Mouse (Mus musculus) hindbrain, embryonic 11.5 days (tissue): ENCODE measurements around the gene Isca2. TPM values are rescaled to one million over a fixed set of nuclear protein-coding genes. Genes with fewer than 3 reads are reported as not detected.

Experiments used
- ATAC-seq: fragments of 200-750 bp; cut with Nextera tagmentation; 2 replicates; pipeline ENCODE4 v1.8.0; 2017; ENCODE audit warnings: mild to moderate bottlenecking, moderate TSS enrichment, moderate library complexity; ENCODE audit not compliant: low FRiP score
- DNase-seq: peaks from one replicate; pipeline ENCODE4 v3.0.0-alpha.2; 2015; ENCODE audit warnings: low spot score
- H3K27ac ChIP-seq: fragments of 300-500 bp; sonication (generic); 2 replicates; pipeline ENCODE4 v1.5.1; 2014; ENCODE audit warnings: mild to moderate bottlenecking, low read depth, low read length
- H3K27me3 ChIP-seq: fragments of 300-500 bp; sonication (generic); 2 replicates; pipeline ENCODE4 v1.6.1; 2014; ENCODE audit warnings: mild to moderate bottlenecking, low read length, moderate library complexity, mixed read lengths; ENCODE audit not compliant: control insufficient read depth, insufficient read depth
- H3K36me3 ChIP-seq: fragments of 300-500 bp; sonication (generic); 2 replicates; pipeline ENCODE4 v1.6.1; 2014; ENCODE audit warnings: mild to moderate bottlenecking, low read length, moderate library complexity, mixed read lengths; ENCODE audit not compliant: control insufficient read depth, insufficient read depth
- H3K4me1 ChIP-seq: fragments of 300-500 bp; sonication (generic); replicated peaks from 2 replicates; pipeline ENCODE4 v1.6.1; 2014; ENCODE audit warnings: low read length, mixed read lengths; ENCODE audit not compliant: control insufficient read depth, insufficient read depth
- H3K4me2 ChIP-seq: fragments of 300-500 bp; sonication (generic); replicated peaks from 2 replicates; pipeline ENCODE4 v1.6.1; 2014; ENCODE audit warnings: mild to moderate bottlenecking, low read depth, low read length
- H3K4me3 ChIP-seq: fragments of 300-500 bp; sonication (generic); 2 replicates; pipeline ENCODE4 v1.5.1; 2014; ENCODE audit warnings: low read depth, low read length
- H3K9ac ChIP-seq: fragments of 300-500 bp; sonication (generic); 2 replicates; pipeline ENCODE4 v1.6.1; 2014; ENCODE audit warnings: low read depth, low read length
- H3K9me3 ChIP-seq: fragments of 300-500 bp; sonication (generic); 2 replicates; pipeline ENCODE4 v1.6.1; 2016; ENCODE audit warnings: low read length; ENCODE audit not compliant: control insufficient read depth
- WGBS: fragments of 180-500 bp; shearing (Covaris S2); extraction: QIAGEN DNeasy Blood & Tissue Kit; methylation state at CpG from one replicate; pipeline ENCODE4 v1.1.7; 2014; 5-methylcytosine and 5-hydroxymethylcytosine counted together
- polyA plus RNA-seq: library from polyadenylated mRNA; unstranded; fragments of >200 nt; fragmentation: Nextera tagmentation; extraction: Ambion mirVana; gene quantifications from 2 replicates; pipeline ENCODE4 v1.2.1, GENCODE M21; 2014

Isca2 gene
- 151 and 164 TPM in 2 replicates for polyA plus RNA-seq

DNA sequence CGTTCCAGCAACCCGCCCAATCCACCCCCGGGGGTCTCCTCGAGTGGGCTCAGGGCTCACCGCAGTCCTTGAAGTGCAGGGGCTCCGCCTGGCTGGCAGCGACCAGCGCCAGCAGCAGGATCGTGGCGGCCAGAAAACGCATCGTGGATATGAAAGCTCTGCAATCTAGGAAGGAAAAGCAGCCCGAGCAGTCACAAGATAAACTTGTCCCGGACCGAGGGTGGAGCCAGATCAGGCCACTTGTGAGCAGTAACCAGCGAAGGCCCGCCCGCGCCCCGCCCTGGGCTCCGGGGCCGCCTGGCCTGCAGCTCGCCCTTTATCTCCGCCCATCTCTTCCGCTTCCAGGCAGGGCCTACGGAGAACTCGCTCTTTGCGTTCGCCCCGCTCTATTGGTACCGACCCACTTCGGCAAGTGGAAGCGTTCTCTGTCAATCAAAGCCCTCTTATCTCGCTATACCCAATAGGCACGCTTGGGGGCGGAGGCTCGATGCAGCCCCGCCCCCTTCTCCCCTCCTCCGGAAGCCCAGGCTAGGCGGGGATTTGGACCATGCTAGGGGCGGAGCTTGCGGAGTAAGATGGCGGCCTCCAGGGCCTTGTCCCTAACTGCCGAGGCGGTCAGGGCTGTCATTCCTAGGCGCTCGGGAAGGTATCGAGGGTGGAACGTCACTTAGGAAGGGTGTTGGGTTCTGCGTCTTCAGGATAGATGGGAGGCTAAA, at the start of gene Isca2, which contains the start of gene Npc2:
TSS of gene Isca2 (plus strand) at position 526 of the 716 bp plus-strand sequence.
TSS of gene Npc2 (minus strand) at position 427 of the 716 bp plus-strand sequence.
- peak within 1 kb of the TSS; percentile 70 for H3K27ac ChIP-seq
- H3K4me2 ChIP-seq: peak within 1 kb of the TSS; percentile 76
- no peaks in the 10 kb centered on the region for H3K9me3 ChIP-seq
- 0 out of 2 replicates have a peak, but pooled peaks cover 3% of the 10 kb centered on the region for H3K4me1 ChIP-seq
- peak within 1 kb of the TSS; percentile 56 for H3K4me3 ChIP-seq
- peak; percentile 99 for ATAC-seq
- no peaks in the 10 kb centered on the region for H3K27me3 ChIP-seq
- no peaks in the 10 kb centered on the region for H3K36me3 ChIP-seq
- under 1% methylated on average over 50 of the region's 50 CpGs for WGBS
- H3K9ac ChIP-seq: peak within 1 kb of the TSS; percentile 82
- peak; percentile 99 for DNase-seq

DNA sequence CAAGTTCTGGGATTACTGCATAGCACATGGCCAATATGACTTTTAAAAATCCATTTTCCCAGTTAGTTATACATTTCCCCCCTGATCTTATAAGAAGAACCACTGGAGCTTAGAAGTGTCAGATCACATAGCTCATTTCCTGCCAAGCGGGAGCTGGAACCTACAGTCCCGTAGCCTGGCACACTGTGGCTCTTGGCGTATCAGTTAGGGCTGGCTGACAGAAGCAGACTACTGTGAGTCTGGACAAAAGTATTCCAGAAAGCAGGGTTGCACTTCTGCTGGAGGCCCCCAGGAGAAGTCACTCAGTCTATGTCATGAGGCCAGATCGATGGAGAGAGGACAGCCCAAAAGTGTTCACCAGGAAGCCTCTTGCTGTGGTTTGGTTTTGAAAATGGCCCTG, 46.7 kb upstream of the Isca2 start:
- ATAC-seq: no peak
- no peak overlapping the region for H3K4me3 ChIP-seq
- H3K9me3 ChIP-seq: no peaks in the 10 kb centered on the region
- H3K4me1 ChIP-seq: no peaks in the 10 kb centered on the region
- H3K27me3 ChIP-seq: no peaks in the 10 kb centered on the region
- no peak overlapping the region for H3K27ac ChIP-seq
- H3K4me2 ChIP-seq: no peak overlapping the region
- 87% methylated on average over 4 of the region's 4 CpGs for WGBS
- DNase-seq: no peak
- no peak overlapping the region for H3K9ac ChIP-seq
- no peaks in the 10 kb centered on the region for H3K36me3 ChIP-seq

DNA sequence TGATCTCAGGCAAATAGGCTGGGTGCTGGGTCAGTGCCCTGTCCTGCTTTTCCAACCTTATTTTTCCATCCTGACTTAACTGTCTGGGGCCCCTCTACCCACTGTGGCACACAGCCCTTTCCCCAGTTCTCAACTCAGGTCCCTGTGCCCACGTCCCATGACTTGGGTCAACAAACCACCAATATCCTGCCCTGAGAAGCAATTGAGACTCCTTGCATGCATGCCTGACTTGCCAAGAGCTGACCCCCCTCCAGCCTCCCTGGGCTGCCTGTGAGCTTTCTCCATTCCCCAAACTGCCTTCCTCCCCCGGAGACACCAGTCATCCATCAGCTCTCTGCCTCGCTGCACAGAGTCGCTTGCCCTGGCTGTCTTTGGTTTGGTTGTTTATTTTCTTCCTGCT, 46.1 kb upstream of the Isca2 start:
- no peak overlapping the region for H3K9ac ChIP-seq
- no peaks in the 10 kb centered on the region for H3K27me3 ChIP-seq
- no peak overlapping the region for H3K4me2 ChIP-seq
- no peaks in the 10 kb centered on the region for H3K4me1 ChIP-seq
- ATAC-seq (no peak), DNase-seq (no peak)
- H3K9me3 ChIP-seq: no peaks in the 10 kb centered on the region
- H3K36me3 ChIP-seq: no peaks in the 10 kb centered on the region
- no peak overlapping the region for H3K27ac ChIP-seq
- 34% methylated on average over 4 of the region's 4 CpGs for WGBS
- no peak overlapping the region for H3K4me3 ChIP-seq

DNA sequence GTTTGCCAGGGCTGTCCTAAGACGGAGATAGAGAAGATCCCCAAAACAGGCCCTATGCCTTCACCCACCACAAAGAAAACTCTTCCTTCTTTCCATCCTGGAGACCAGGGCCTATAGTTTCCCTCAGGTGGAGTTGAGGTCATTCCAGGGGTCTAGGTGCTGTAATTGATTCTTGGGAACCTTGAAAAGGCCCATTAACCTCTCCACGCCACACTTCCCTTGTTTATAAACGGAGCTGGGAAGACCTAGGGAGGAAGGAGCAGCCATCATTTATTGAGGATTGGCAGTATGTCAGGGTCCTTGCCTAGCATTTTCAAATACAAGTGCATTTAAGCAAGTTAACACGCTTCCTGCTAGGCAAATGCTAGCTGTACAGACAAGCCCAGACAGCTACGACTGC, 45.6 kb upstream of the Isca2 start:
- 66% methylated on average over 5 of the region's 5 CpGs for WGBS
- no peaks in the 10 kb centered on the region for H3K4me1 ChIP-seq
- H3K27me3 ChIP-seq: no peaks in the 10 kb centered on the region

DNA sequence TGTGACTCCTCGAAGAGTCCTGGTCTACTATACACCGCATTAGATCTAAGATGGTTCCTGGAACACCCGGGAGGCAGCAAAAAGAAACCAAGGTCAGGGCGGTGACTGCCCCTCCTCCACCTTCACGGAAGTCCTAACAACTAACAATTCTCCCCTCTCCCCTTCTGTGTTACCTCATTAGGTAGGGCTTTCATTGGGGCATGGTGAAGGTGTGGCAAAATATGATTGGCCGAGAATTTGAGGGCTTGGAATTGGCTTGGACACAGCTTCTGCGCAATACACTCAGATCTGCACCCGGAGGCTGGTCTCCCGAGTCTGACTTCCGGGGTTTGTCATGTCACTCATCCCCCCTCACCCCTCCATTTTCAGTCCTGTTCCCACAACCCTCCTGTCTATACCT, 44.6 kb upstream of the Isca2 start:
- DNase-seq (no peak), ATAC-seq (no peak)
- WGBS: 90% methylated on average over 10 of the region's 10 CpGs
- Histone ChIP-seq H3K36me3 (no peaks in the 10 kb centered on the region), H3K4me3 (no peak overlapping the region), H3K4me2 (no peak overlapping the region), H3K9ac (no peak overlapping the region), H3K4me1 (no peaks in the 10 kb centered on the region), H3K27me3 (no peaks in the 10 kb centered on the region), H3K27ac (no peak overlapping the region), H3K9me3 (no peaks in the 10 kb centered on the region)

More for the DNA sequence above, 45.6 kb upstream of the Isca2 start:
- no peak overlapping the region for H3K27ac ChIP-seq
- no peaks in the 10 kb centered on the region for H3K36me3 ChIP-seq
- H3K9ac ChIP-seq: no peak overlapping the region
- DNase-seq (no peak), ATAC-seq (no peak)
- no peaks in the 10 kb centered on the region for H3K9me3 ChIP-seq
- no peak overlapping the region for H3K4me3 ChIP-seq
- no peak overlapping the region for H3K4me2 ChIP-seq

DNA sequence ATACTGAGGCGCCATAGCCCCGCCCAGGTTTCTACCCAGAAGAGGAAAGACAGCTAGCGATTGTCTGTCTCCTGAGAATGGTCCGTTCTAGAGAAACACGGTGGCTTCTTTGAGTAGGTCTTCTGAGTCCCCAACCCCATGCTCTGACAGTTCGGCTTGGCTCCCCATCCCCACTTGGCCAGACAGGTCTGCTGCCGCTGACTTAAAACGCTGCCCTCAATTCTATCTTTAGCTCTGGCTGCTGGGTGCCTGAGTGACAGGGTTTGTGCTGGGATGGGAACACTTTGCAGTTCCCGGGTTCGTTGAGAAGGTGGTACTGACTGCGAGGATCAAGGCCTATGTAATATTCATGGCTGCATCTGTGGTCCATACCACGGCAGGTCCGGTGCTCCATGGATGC, 39.7 kb upstream of the Isca2 start:
- Histone ChIP-seq H3K36me3 (no peaks in the 10 kb centered on the region), H3K4me1 (no peaks in the 10 kb centered on the region), H3K9ac (no peak overlapping the region), H3K9me3 (no peaks in the 10 kb centered on the region), H3K4me2 (no peak overlapping the region), H3K4me3 (no peak overlapping the region), H3K27ac (no peak overlapping the region), H3K27me3 (no peaks in the 10 kb centered on the region)
- no peak for DNase-seq
- no peak for ATAC-seq
- 73% methylated on average over 13 of the region's 13 CpGs for WGBS

DNA sequence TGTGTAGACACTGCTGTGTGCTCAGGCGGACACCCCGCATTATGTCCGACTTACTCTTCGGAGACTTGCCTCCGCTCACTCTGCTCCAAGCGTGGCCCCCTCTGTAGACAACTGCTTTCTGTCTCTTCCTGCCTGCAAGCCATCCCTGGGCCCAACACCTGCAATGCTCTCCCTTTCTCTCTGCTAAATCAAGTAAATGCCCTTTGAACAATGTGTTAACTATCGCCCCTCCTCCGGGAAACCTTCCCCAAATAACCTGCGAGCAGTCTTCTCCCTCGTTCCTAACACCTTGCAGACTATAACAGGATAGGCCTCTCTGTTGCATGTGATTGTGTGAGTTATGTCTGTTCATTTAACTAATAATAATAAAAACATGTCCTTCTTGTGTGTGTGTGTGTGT, 29.6 kb upstream of the Isca2 start:
- no peaks in the 10 kb centered on the region for H3K9me3 ChIP-seq
- WGBS: 89% methylated on average over 10 of the region's 10 CpGs
- DNase-seq (no peak), ATAC-seq (no peak)
- H3K27me3 ChIP-seq: no peaks in the 10 kb centered on the region
- no peak overlapping the region for H3K27ac ChIP-seq
- H3K4me3 ChIP-seq: no peak overlapping the region
- H3K9ac ChIP-seq: no peak overlapping the region
- no peak overlapping the region for H3K4me2 ChIP-seq
- H3K4me1 ChIP-seq: no peaks in the 10 kb centered on the region
- no peaks in the 10 kb centered on the region for H3K36me3 ChIP-seq

DNA sequence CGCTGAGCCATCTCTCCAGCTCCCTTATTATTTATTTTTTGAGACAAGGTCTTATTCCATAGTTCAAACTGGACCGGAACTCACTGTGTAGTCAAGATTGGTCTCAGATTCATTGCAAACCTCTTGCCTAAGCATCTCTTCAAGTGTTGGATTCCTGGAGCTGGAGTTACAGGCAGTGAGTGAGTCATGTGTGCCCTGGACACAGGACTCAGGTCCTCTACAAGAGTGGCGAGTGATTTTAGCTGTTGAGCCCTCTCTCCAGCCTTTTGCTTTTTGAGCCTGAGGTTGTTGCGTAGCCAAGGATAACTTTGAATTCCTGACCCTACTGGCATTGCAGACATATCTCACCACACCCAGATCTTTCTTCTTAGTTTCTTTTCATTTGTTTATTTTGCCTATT, 27.4 kb upstream of the Isca2 start:
- no peak for ATAC-seq
- no peaks in the 10 kb centered on the region for H3K4me1 ChIP-seq
- no peak for DNase-seq
- H3K4me3 ChIP-seq: no peak overlapping the region
- no peak overlapping the region for H3K4me2 ChIP-seq
- 62% methylated on average over 4 of the region's 4 CpGs for WGBS
- no peak overlapping the region for H3K27ac ChIP-seq
- no peaks in the 10 kb centered on the region for H3K36me3 ChIP-seq
- no peaks in the 10 kb centered on the region for H3K9me3 ChIP-seq
- no peaks in the 10 kb centered on the region for H3K27me3 ChIP-seq
- no peak overlapping the region for H3K9ac ChIP-seq

DNA sequence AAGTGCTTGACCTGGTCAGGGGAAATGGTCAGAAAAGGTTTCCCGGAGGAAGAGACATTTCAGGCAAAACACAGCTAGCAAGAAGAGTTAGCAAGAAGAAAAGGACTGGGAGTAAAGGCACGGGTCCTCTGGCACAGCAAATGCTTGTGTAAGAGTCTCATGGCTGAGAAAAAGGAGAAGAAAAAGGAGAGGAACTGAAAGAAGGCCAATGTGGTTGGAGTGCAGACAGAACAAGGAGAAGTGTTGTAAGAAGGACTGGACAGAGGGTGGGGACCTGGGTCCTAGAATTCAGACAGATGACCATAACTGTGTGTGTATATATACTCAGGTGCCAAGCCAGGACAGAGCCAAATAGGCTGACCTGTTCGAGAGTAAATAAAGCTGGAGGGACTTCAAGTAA, 24.9 kb upstream of the Isca2 start:
- no peak overlapping the region for H3K9ac ChIP-seq
- peaks cover 4% of the 10 kb centered on the region; the same call in 1 of the 2 replicates for H3K4me1 ChIP-seq
- ATAC-seq (no peak), DNase-seq (no peak)
- no peaks in the 10 kb centered on the region for H3K36me3 ChIP-seq
- no peaks in the 10 kb centered on the region for H3K27me3 ChIP-seq
- no peak overlapping the region for H3K4me2 ChIP-seq
- H3K27ac ChIP-seq: no peak overlapping the region
- 67% methylated on average over 3 of the region's 3 CpGs for WGBS
- H3K4me3 ChIP-seq: no peak overlapping the region
- H3K9me3 ChIP-seq: no peaks in the 10 kb centered on the region
